Mouse (Mus musculus) spleen, postnatal 14 days (tissue): Measurements from ENCODE around the gene Il7r.
A peak's percentile ranks its signal among the peaks of the same experiment; 100 is the strongest.
"Not testable (repeated sequence)": the region's sequence is repeated elsewhere in the genome, so short reads cannot be mapped to it uniquely, and the experiment has no call there.

Experiments
- DNase-seq, 2 experiments: peaks; one replicate each; pipeline ENCODE4 v3.0.0; 2021 to 2022; ENCODE audit warnings: low spot score in 2 of 2

The Il7r gene

GRCm38 (mm10) chr15:9530076-9530475 lies at the start of gene Il7r:
Il7r (minus strand) TSS chr15:9530176.
- DNase-seq = no peak

- no peak for DNase-seq
Observed at GRCm38 (mm10) chr15:9577303-9577702, 47.3 kb upstream of the Il7r start.

- no peak for DNase-seq
Observed at GRCm38 (mm10) chr15:9574796-9575195, 44.8 kb upstream of the Il7r start.

GRCm38 (mm10) chr15:9573361-9573760 lies 43.4 kb upstream of the Il7r start:
- DNase-seq = no peak

GRCm38 (mm10) chr15:9572664-9573063 lies 42.7 kb upstream of the Il7r start:
- no peak for DNase-seq

GRCm38 (mm10) chr15:9571896-9572295 lies 41.9 kb upstream of the Il7r start:
- DNase-seq = no peak

- DNase-seq = no peak
Observed at GRCm38 (mm10) chr15:9567316-9567715, 37.3 kb upstream of the Il7r start.

GRCm38 (mm10) chr15:9565396-9565795 lies 35.4 kb upstream of the Il7r start:
- DNase-seq = no peak

GRCm38 (mm10) chr15:9564156-9564555 lies 34.2 kb upstream of the Il7r start:
- no peak for DNase-seq

- not testable (repeated sequence) for DNase-seq
Observed at GRCm38 (mm10) chr15:9557264-9557663, 27.3 kb upstream of the Il7r start.

GRCm38 (mm10) chr15:9548951-9549350 lies 19.0 kb upstream of the Il7r start:
- no peak for DNase-seq

GRCm38 (mm10) chr15:9535200-9535599 lies 5.2 kb upstream of the Il7r start:
- no peak for DNase-seq

- no peak for DNase-seq
Observed at GRCm38 (mm10) chr15:9533356-9533902, 3.5 kb upstream of the Il7r start.

- DNase-seq = no peak
Observed at GRCm38 (mm10) chr15:9529646-9530045, 330 bp downstream of the Il7r start.

GRCm38 (mm10) chr15:9528186-9528935 lies 1.6 kb downstream of the Il7r start:
- no peak for DNase-seq

GRCm38 (mm10) chr15:9526412-9526811 lies 3.6 kb downstream of the Il7r start:
- no peak for DNase-seq

GRCm38 (mm10) chr15:9524907-9525306 lies 5.1 kb downstream of the Il7r start:
- no peak for DNase-seq

GRCm38 (mm10) chr15:9523956-9524355 lies 6.0 kb downstream of the Il7r start:
- no peak for DNase-seq

GRCm38 (mm10) chr15:9523059-9523458 lies 6.9 kb downstream of the Il7r start:
- no peak for DNase-seq

- no peak for DNase-seq
Observed at GRCm38 (mm10) chr15:9492077-9492476, 37.9 kb downstream of the Il7r start.

- DNase-seq = no peak
Observed at GRCm38 (mm10) chr15:9489417-9490118, 40.4 kb downstream of the Il7r start.

GRCm38 (mm10) chr15:9473188-9473587 lies 56.8 kb downstream of the Il7r start:
- DNase-seq = no peak

GRCm38 (mm10) chr15:9472618-9473017 lies 57.4 kb downstream of the Il7r start:
- DNase-seq = peak in 1 of 2 experiments; percentile 15
